2 mouse cellular contexts compared by ENCODE assay signal in the genomic region with DNA sequence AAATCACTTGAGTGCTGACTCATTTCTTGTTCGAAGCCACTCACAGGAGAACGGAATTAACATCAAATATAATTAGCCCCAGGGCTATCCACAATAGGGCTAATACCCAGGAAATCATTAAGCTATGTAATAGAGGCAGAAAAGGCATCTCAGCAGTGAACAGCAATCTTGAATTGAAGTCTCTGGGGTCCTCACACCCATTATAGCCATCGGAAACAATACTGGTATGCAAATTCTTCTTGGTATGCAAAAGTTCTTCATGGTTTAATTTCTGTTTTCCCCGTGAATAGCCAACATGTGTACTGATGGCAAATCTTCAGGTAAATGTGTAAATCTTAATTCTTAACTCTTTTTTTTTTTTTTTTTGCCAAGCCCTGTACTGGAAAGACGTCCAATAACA.
TF ChIP-seq lines count a peak whose summit lies in the region.

No protein-coding gene starts in this region.

TF ChIP-seq in CH12.LX, 34 proteins besides CTCF, POLR2A, EP300 and RAD21 (continued from another document):
- TF ChIP-seq MEF2A (IDR thresholded peaks at IDR 0.05; ENCODE audit: borderline replicate concordance, low read depth, low read length) = peak; percentile 67
- peak; percentile 5; the same call in 1 of the 2 replicates for TF ChIP-seq BHLHE40 (IDR thresholded peaks at IDR 0.05; ENCODE audit: low read depth, low read length)
- TF ChIP-seq MAZ (IDR thresholded peaks at IDR 0.05; ENCODE audit: low read depth, low read length) = no peak

TF ChIP-seq in ES-E14, 5 proteins besides CTCF, POLR2A, EP300 and RAD21 (continued from another document):
- no peak for TF ChIP-seq HCFC1 (IDR thresholded peaks at IDR 0.05; ENCODE audit: borderline replicate concordance, insufficient read depth, low read length)
